Mouse (Mus musculus): ENCODE measurements at regions not wholly inside any gene's neighbourhood (a gene's known extent, or its start where the extent isn't known, plus 50 kb on each side); places are given as distances from the start of the nearest gene placed in this dataset.
"Not testable (repeated sequence)": the region's sequence is repeated elsewhere in the genome, so short reads cannot be mapped to it uniquely, and the experiment has no call there.

GRCm38 (mm10) chr3:21917228-21917910, 159.1 kb upstream of the Tbl1xr1 start:
- Histone ChIP-seq H3K4me1 (ENCODE audit: control insufficient read depth, insufficient read depth, low read length) (no peaks in the 10 kb centered on the region), H3K36me3 (ENCODE audit: control insufficient read depth, insufficient read depth, low read length) (no peaks in the 10 kb centered on the region), H3K9me3 (ENCODE audit: control insufficient read depth, low read length) (no peaks in the 10 kb centered on the region), H3K9ac (replicated peaks; ENCODE audit: low read depth, low read length) (no peak overlapping the region), H3K4me3 (ENCODE audit: low read depth, low read length) (no peak overlapping the region), H3K27me3 (ENCODE audit: control insufficient read depth, insufficient read depth, low read length) (no peaks in the 10 kb centered on the region), H3K27ac (ENCODE audit: low read depth, low read length) (no peak overlapping the region), H3K4me2 (ENCODE audit: low read depth, low read length) (no peak overlapping the region)
- ATAC-seq (ENCODE audit: low read depth) = no peak
- 84% methylated on average over 9 of the region's 9 CpGs for WGBS

GRCm38 (mm10) chr3:21918431-21918830, 158.0 kb upstream of the Tbl1xr1 start:
- H3K27me3 ChIP-seq (ENCODE audit: control insufficient read depth, insufficient read depth, low read length) = no peaks in the 10 kb centered on the region
- H3K4me2 ChIP-seq (ENCODE audit: low read depth, low read length) = no peak overlapping the region
- 95% methylated on average over 10 of the region's 10 CpGs for WGBS
- ATAC-seq (ENCODE audit: low read depth) = no peak
- H3K9me3 ChIP-seq (ENCODE audit: control insufficient read depth, low read length) = no peaks in the 10 kb centered on the region
- H3K9ac ChIP-seq (replicated peaks; ENCODE audit: low read depth, low read length) = no peak overlapping the region
- no peaks in the 10 kb centered on the region for H3K36me3 ChIP-seq (ENCODE audit: control insufficient read depth, insufficient read depth, low read length)
- H3K27ac ChIP-seq (ENCODE audit: low read depth, low read length) = no peak overlapping the region
- H3K4me1 ChIP-seq (ENCODE audit: control insufficient read depth, insufficient read depth, low read length) = no peaks in the 10 kb centered on the region
- H3K4me3 ChIP-seq (ENCODE audit: low read depth, low read length) = no peak overlapping the region

DNA sequence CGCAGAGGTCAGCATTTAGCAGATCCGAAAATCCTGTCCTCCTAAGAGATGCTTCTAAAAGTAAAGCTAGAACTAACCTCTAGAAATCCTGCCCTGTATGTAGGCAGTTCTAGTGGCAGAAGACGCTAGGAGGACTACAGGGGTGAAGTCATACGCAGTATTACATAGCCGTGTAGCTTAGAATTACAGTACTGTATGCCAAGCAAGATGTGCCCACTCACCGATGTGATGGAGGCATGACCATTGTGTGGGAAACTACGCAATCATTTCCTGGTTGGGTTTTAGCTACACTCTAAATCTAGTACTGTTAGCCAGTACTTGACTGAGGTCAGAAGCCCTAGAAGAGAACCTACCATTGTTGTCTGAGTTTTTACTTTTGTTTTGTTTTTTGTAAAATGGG, 156.5 kb upstream of the Tbl1xr1 start:
- H3K4me2 ChIP-seq (ENCODE audit: low read depth, low read length) = no peak overlapping the region
- H3K4me3 ChIP-seq (ENCODE audit: low read depth, low read length) = no peak overlapping the region
- no peaks in the 10 kb centered on the region for H3K27me3 ChIP-seq (ENCODE audit: control insufficient read depth, insufficient read depth, low read length)
- no peak for ATAC-seq (ENCODE audit: low read depth)
- H3K9me3 ChIP-seq (ENCODE audit: control insufficient read depth, low read length) = no peaks in the 10 kb centered on the region
- H3K36me3 ChIP-seq (ENCODE audit: control insufficient read depth, insufficient read depth, low read length) = no peaks in the 10 kb centered on the region
- no peak overlapping the region for H3K9ac ChIP-seq (replicated peaks; ENCODE audit: low read depth, low read length)
- no peak overlapping the region for H3K27ac ChIP-seq (ENCODE audit: low read depth, low read length)
- 96% methylated on average over 7 of the region's 7 CpGs for WGBS
- H3K4me1 ChIP-seq (ENCODE audit: control insufficient read depth, insufficient read depth, low read length) = no peaks in the 10 kb centered on the region

- no peak overlapping the region for H3K4me2 ChIP-seq (ENCODE audit: low read depth, low read length)
- H3K27ac ChIP-seq (ENCODE audit: low read depth, low read length) = no peak overlapping the region
- H3K9me3 ChIP-seq (ENCODE audit: control insufficient read depth, low read length) = no peaks in the 10 kb centered on the region
- H3K4me1 ChIP-seq (ENCODE audit: control insufficient read depth, insufficient read depth, low read length) = peaks cover 22% of the 10 kb centered on the region
- H3K9ac ChIP-seq (replicated peaks; ENCODE audit: low read depth, low read length) = no peak overlapping the region
- WGBS = 93% methylated on average over 6 of the region's 6 CpGs
- H3K4me3 ChIP-seq (ENCODE audit: low read depth, low read length) = no peak overlapping the region
- H3K27me3 ChIP-seq (ENCODE audit: control insufficient read depth, insufficient read depth, low read length) = no peaks in the 10 kb centered on the region
- no peak for ATAC-seq (ENCODE audit: low read depth)
- no peaks in the 10 kb centered on the region for H3K36me3 ChIP-seq (ENCODE audit: control insufficient read depth, insufficient read depth, low read length)
Observed at GRCm38 (mm10) chr3:21931951-21932350, 144.5 kb upstream of the Tbl1xr1 start.

GRCm38 (mm10) chr3:21932696-21933095, 143.8 kb upstream of the Tbl1xr1 start:
- not testable (repeated sequence) for H3K27ac ChIP-seq (ENCODE audit: low read depth, low read length); H3K9me3 ChIP-seq (ENCODE audit: control insufficient read depth, low read length); H3K9ac ChIP-seq (replicated peaks; ENCODE audit: low read depth, low read length); ATAC-seq (ENCODE audit: low read depth); H3K27me3 ChIP-seq (ENCODE audit: control insufficient read depth, insufficient read depth, low read length); H3K4me2 ChIP-seq (ENCODE audit: low read depth, low read length); H3K36me3 ChIP-seq (ENCODE audit: control insufficient read depth, insufficient read depth, low read length); H3K4me3 ChIP-seq (ENCODE audit: low read depth, low read length)
- H3K4me1 ChIP-seq (ENCODE audit: control insufficient read depth, insufficient read depth, low read length) = peaks cover 23% of the 10 kb centered on the region
- 93% methylated on average over 8 of the region's 8 CpGs for WGBS

GRCm38 (mm10) chr3:21934731-21935271, 141.7 kb upstream of the Tbl1xr1 start:
- 2% methylated on average over 5 of the region's 5 CpGs for WGBS
- H3K27me3 ChIP-seq (ENCODE audit: control insufficient read depth, insufficient read depth, low read length) = no peaks in the 10 kb centered on the region
- no peaks in the 10 kb centered on the region for H3K9me3 ChIP-seq (ENCODE audit: control insufficient read depth, low read length)
- peak overlapping the region; percentile 48; the same call in 1 of the 2 replicates for H3K4me2 ChIP-seq (ENCODE audit: low read depth, low read length)
- no peaks in the 10 kb centered on the region for H3K36me3 ChIP-seq (ENCODE audit: control insufficient read depth, insufficient read depth, low read length)
- H3K4me1 ChIP-seq (ENCODE audit: control insufficient read depth, insufficient read depth, low read length) = peaks cover 23% of the 10 kb centered on the region
- peak overlapping the region; percentile 21; the same call in 1 of the 2 replicates for H3K4me3 ChIP-seq (ENCODE audit: low read depth, low read length)
- peak overlapping the region; percentile 85; the same call in 1 of the 2 replicates for H3K27ac ChIP-seq (ENCODE audit: low read depth, low read length)
- H3K9ac ChIP-seq (replicated peaks; ENCODE audit: low read depth, low read length) = no peak overlapping the region
- peak; percentile 19 for ATAC-seq (ENCODE audit: low read depth)

- Histone ChIP-seq H3K4me1 (ENCODE audit: control insufficient read depth, insufficient read depth, low read length) (peaks cover 23% of the 10 kb centered on the region), H3K27me3 (ENCODE audit: control insufficient read depth, insufficient read depth, low read length) (no peaks in the 10 kb centered on the region), H3K9me3 (ENCODE audit: control insufficient read depth, low read length) (no peaks in the 10 kb centered on the region), H3K27ac (ENCODE audit: low read depth, low read length) (peak overlapping the region; percentile 85), H3K9ac (replicated peaks; ENCODE audit: low read depth, low read length) (peak overlapping the region; percentile 12; the same call in 1 of the 2 replicates), H3K36me3 (ENCODE audit: control insufficient read depth, insufficient read depth, low read length) (no peaks in the 10 kb centered on the region), H3K4me2 (ENCODE audit: low read depth, low read length) (peak overlapping the region; percentile 48), H3K4me3 (ENCODE audit: low read depth, low read length) (peak overlapping the region; percentile 21; the same call in 1 of the 2 replicates)
- ATAC-seq (ENCODE audit: low read depth) = peak; percentile 95
- WGBS = under 1% methylated on average over 24 of the region's 24 CpGs
Observed at GRCm38 (mm10) chr3:21935571-21936261, 140.7 kb upstream of the Tbl1xr1 start.

- Histone ChIP-seq H3K36me3 (ENCODE audit: control insufficient read depth, insufficient read depth, low read length) (no peaks in the 10 kb centered on the region), H3K9me3 (ENCODE audit: control insufficient read depth, low read length) (no peaks in the 10 kb centered on the region), H3K4me1 (ENCODE audit: control insufficient read depth, insufficient read depth, low read length) (peaks cover 23% of the 10 kb centered on the region), H3K4me3 (ENCODE audit: low read depth, low read length) (no peak overlapping the region), H3K4me2 (ENCODE audit: low read depth, low read length) (peak overlapping the region; percentile 48; the same call in 1 of the 2 replicates), H3K27ac (ENCODE audit: low read depth, low read length) (peak overlapping the region; percentile 85; the same call in 1 of the 2 replicates), H3K9ac (replicated peaks; ENCODE audit: low read depth, low read length) (no peak overlapping the region), H3K27me3 (ENCODE audit: control insufficient read depth, insufficient read depth, low read length) (no peaks in the 10 kb centered on the region)
- no peak; the same call in 1 of the 2 replicates for ATAC-seq (ENCODE audit: low read depth)
- WGBS = 8% methylated on average over 8 of the region's 8 CpGs
Observed at GRCm38 (mm10) chr3:21936262-21936603, 140.2 kb upstream of the Tbl1xr1 start.

DNA sequence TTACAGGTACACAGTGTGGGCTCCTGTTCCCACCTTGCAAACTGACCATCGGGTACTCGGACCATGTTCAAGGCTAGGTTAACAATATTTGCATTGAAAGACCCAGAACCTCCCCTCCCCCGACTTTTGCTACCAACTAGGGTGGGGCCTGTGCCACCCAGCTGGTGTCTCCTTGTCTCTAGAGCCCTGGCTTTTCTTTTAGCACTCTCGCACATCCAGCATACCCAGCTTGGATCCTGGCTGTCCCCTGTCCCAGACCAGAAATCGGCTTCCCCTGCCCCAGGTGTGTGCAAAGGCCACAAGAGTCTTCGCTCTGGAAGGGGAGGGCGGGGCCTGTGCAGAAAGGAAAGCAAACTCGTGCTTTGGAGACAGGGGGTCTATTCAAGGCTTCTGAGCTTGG, 139.8 kb upstream of the Tbl1xr1 start:
- H3K27ac ChIP-seq (ENCODE audit: low read depth, low read length) = peak overlapping the region; percentile 85; the same call in 1 of the 2 replicates
- H3K27me3 ChIP-seq (ENCODE audit: control insufficient read depth, insufficient read depth, low read length) = no peaks in the 10 kb centered on the region
- H3K9ac ChIP-seq (replicated peaks; ENCODE audit: low read depth, low read length) = no peak overlapping the region
- WGBS = 13% methylated on average over 8 of the region's 8 CpGs
- no peaks in the 10 kb centered on the region for H3K36me3 ChIP-seq (ENCODE audit: control insufficient read depth, insufficient read depth, low read length)
- 0 out of 2 replicates have a peak, but pooled peaks have one; percentile 6 for ATAC-seq (ENCODE audit: low read depth)
- peaks cover 23% of the 10 kb centered on the region for H3K4me1 ChIP-seq (ENCODE audit: control insufficient read depth, insufficient read depth, low read length)
- H3K4me3 ChIP-seq (ENCODE audit: low read depth, low read length) = no peak overlapping the region
- peak overlapping the region; percentile 48; the same call in 1 of the 2 replicates for H3K4me2 ChIP-seq (ENCODE audit: low read depth, low read length)
- no peaks in the 10 kb centered on the region for H3K9me3 ChIP-seq (ENCODE audit: control insufficient read depth, low read length)

Measured in neural tube, embryonic 14.5 days (tissue).